Mouse (Mus musculus) gastrocnemius, postnatal 4 days (tissue): ENCODE data around the gene Dcst1. TPM values are rescaled to one million over a fixed set of nuclear protein-coding genes. Genes with fewer than 3 reads are reported as not detected.

Experiments
- DNase-seq, 2 experiments: peaks; one replicate each; pipeline ENCODE4 v3.0.0; 2021 to 2022; ENCODE audit warnings: low spot score in 2 of 2, mixed read lengths in 2 of 2
- total RNA-seq, 2 experiments: library from RNA; stranded (reverse); gene quantifications; 2 replicates each; pipeline ENCODE4 v1.2.3; 2021

The Dcst1 gene
- total RNA-seq, 2 experiments from 2014 or later: 0.27 to 0.34 TPM

GRCm38 (mm10) chr3:89388901-89389740 is 24.1 kb upstream of the Dcst1 start:
- no peak for DNase-seq

- DNase-seq: peak in 1 of 2 experiments; percentile 66
Observed at GRCm38 (mm10) chr3:89388134-89388881, 23.3 kb upstream of the Dcst1 start.

DNA sequence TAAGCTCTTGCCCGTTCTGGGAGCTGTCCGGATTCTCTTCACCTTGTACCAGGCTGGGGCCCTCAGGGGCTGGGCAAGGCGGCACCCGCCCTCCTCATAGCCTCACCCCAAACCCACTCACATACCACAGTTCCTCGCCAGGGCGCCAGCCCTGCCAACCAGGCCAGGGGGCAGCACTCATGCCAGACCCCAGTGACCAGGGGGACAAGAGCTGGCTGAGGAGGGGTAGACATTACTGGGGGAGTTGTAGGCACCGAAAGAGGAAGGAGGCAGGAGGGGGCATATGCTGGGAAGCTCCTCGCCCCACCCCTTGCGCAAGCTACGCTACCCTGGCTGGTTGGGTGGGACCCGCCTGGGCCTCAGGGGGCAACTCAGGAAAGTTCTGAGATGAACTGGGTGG is 22.6 kb upstream of the Dcst1 start:
- no peak for DNase-seq

GRCm38 (mm10) chr3:89386438-89387420 is 21.7 kb upstream of the Dcst1 start:
- no peak for DNase-seq

DNA sequence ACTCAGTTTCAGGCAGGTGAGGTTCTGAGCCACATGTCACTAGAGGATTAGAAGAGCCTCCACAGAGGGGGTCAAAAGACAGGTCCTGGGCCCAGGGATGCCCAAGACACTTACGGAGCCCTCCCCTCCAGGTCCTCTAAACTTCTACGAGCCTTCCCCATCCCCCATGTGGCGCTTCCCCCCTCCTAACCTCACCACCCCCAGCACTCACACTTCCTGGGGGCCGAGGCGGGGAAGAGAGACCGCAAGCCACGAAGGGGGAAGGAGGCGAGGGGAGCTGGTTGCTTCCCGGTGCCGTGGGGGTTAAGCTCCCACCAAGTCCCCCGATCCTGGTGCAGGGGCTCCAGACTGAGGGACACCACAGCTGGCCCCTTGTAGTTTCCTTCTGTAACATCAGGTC is 20.4 kb upstream of the Dcst1 start:
- no peak for DNase-seq

DNA sequence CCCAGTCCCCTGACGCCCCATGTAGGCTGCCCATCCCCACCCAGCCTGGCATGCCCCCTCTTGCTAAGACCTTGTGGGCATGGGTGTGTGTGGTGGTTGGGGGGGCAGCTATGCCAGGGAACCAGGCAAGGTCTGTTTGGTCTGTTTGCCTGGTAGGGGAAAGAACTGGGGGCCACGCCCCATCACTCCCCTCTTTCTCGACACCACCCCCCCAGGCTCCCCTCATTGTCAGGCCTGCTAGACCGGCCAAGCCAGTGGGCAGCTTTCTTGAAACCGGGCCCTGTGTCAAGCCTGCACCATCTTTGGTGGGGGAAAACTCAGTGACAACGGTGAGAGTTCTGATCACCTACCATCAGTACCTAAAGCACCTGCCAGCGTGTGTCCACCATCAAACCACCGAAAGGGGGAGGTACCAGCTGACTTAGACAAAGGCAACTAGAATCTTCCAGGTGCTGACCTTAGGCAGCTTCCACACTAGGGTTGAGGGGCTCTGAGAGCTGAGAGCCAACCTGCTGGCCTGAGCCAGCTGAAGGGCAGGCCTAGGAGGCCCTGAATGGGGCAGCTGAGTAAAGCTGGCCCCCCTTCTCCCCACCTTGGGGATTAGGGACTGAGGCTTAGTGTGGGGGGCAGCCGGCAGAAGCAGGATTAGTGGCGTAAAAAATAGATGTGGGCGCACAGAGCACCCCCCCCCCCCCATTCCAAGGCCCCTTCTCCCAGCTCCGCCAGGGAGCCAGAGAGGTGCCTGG is 19.5 kb upstream of the Dcst1 start:
- no peak for DNase-seq

GRCm38 (mm10) chr3:89383651-89384255 is 18.7 kb upstream of the Dcst1 start:
- DNase-seq: no peak

DNA sequence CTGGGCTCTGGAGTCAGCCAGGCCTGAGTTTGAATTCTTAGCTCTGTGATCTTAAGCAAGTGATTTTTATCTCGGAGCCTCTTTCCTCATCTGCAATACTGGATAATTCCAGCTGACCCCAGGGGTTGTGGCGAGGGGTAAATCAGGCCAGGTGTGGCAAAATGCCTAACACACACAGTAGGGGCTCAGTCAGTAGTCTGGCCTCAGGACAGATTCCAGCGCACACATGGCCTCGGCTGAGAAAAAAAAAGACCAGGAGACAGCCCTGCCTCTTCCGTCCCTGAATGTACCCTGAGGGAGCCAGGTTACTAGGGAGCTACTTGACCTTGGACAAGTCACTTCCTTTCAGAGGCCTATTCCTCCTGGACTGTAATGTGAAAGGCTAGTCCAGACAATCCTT is 17.9 kb upstream of the Dcst1 start:
- DNase-seq: no peak

GRCm38 (mm10) chr3:89382033-89382882 is 17.2 kb upstream of the Dcst1 start:
- no peak for DNase-seq

DNA sequence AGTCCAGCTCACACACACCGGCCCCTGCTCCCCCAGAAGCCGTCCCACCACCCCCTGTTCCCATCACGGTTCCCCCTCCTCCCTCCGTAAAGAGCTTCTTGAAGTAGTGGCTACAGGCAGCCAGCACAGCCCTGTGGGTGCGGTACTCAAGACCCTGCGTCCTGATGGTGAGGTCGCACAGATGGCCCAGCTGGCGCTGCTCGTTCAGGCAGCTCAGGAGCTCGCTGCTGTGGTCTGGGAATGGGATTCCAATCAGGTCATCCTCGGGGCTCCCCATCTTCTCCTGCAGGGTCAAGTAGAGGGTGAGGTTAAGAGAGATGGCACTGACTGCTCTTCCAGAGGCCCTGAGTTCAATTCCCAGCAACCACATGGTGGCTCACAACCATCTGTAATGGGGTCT is 16.2 kb upstream of the Dcst1 start:
- no peak for DNase-seq

GRCm38 (mm10) chr3:89380711-89381110 is 15.7 kb upstream of the Dcst1 start:
- no peak for DNase-seq

DNA sequence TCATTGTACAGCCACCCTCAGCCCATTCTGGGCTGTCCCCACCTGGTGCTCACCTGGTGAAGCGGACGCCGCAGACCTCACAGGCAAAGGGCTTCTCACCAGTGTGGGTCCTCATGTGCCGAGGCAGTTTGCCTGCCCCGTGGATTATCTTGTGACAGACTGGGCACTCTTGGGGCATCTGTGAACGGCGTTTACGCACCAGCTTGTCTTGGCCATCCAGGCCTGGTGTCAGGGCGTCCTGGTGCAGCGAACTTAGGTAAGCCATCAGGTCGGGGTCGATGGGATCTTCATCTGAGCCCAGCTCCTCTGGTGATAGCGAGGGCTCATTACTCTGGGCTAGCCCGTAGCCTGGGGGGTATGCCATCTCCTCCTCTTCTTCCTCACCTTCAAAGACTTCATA is 15.2 kb upstream of the Dcst1 start:
- DNase-seq: no peak

DNA sequence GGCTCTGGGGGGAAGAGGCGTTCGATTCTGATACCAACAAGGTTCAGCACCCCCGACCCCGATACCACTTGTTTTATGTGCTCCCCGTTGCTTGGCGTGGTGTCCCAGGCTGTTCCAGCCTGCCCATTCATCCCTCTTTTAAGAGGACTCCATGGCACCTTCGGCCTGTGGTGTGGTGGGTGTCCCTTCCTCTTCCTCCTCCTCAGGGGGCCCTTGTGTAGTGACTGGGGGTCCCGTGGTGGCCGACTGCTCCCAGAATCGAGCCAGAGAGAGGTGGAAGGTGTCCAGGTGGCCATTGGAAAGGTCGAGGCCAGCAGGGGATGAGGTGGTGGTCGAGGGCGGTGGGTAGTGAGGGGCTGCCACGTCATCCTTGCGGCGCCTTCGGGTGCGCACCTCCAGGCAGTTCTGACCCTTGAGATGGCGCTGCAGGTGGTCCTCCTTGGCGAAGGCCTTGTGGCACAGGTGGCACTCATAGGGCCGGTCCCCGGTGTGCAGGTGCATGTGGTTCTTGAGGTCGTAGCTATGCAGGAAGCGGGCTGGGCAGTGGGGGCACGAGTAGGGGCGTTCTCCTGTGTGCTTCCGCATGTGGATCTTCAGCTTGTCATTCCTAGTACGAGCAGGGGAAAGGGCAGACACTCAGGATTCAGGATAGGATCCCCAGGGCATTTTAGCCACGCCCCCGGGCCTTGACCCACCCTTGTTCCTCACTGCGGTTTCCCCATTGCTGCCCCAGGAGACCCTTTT is 14.5 kb upstream of the Dcst1 start:
- no peak for DNase-seq

GRCm38 (mm10) chr3:89378394-89379067 is 13.5 kb upstream of the Dcst1 start:
- DNase-seq: peak; percentile 73 to 82

GRCm38 (mm10) chr3:89377831-89378230 is 12.8 kb upstream of the Dcst1 start:
- no peak for DNase-seq

DNA sequence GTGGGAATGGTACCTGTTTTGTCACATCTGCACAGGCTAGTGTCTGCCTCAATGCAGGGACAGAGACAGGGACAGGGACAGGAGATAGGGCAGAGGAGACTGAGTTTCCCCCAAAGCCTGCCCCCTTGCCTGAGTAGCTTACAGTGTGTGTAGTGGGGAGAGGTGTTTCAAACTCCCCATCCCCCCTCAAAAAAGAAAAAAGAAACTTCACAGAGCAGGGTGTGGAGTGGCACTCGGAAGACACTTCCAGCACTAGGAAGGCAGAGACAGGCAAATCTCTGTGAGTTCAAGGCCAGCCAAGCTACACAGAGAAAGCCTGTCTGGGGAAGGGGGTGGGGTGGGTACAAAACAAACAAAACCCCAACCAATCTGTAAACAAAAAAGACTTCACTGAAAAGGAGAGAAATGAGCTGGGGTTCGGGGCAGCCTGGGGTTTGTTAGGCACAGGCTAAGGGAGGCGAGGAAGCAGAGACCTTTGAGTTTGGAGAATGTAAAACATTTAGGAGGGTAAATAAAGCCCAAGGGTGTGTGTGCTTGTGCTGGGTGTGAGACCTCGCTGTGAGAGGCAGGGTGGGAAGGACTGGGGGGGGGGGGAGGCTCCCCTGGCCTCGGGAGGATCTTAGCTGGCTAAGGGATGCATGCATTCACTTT is 8.7 kb upstream of the Dcst1 start:
- DNase-seq: no peak

GRCm38 (mm10) chr3:89367338-89367737 is 2.3 kb upstream of the Dcst1 start:
- no peak for DNase-seq
